Mouse (Mus musculus) cortical plate, adult 2 months (tissue): ENCODE measurements around the gene Usp10. TPM values are rescaled to one million over a fixed set of nuclear protein-coding genes. Genes with fewer than 3 reads are reported as not detected.

Source experiments
- H3K27ac ChIP-seq: fragments of 200-500 bp; 2 replicates; pipeline ENCODE4 v1.5.1; 2012; ENCODE audit warnings: low read length, control low read depth, inconsistent platforms; ENCODE audit not compliant: insufficient read depth
- H3K4me1 ChIP-seq: fragments of 200-500 bp; 2 replicates; pipeline ENCODE4 v1.6.1; 2011; ENCODE audit warnings: low read length; ENCODE audit not compliant: control insufficient read depth, insufficient read depth
- H3K4me3 ChIP-seq: fragments of 200-500 bp; 2 replicates; pipeline ENCODE4 v1.5.1; 2011; ENCODE audit warnings: mild to moderate bottlenecking, low read length, control low read depth; ENCODE audit not compliant: insufficient read depth
- CTCF ChIP-seq: fragments of 200-500 bp; IDR thresholded peaks from 2 replicates; pipeline ENCODE4 v1.5.1; 2011; ENCODE audit warnings: mild to moderate bottlenecking, control low read depth, low read length; ENCODE audit not compliant: insufficient read depth; ENCODE audit errors: extremely low read depth
- POLR2A ChIP-seq: fragments of 200-500 bp; IDR thresholded peaks from 2 replicates; pipeline ENCODE4 v1.6.1; 2011; ENCODE audit warnings: mild to moderate bottlenecking, low read length, control low read depth; ENCODE audit not compliant: insufficient read depth; ENCODE audit errors: extremely low read depth
- polyA plus RNA-seq: library from polyadenylated mRNA; depleted of rRNA; stranded (reverse); fragments of >200 nt; gene quantifications from 2 replicates; pipeline ENCODE4 v1.2.3, GENCODE M21; 2012

Usp10 gene
- polyA plus RNA-seq, 1 experiment, result 75.6 TPM

DNA sequence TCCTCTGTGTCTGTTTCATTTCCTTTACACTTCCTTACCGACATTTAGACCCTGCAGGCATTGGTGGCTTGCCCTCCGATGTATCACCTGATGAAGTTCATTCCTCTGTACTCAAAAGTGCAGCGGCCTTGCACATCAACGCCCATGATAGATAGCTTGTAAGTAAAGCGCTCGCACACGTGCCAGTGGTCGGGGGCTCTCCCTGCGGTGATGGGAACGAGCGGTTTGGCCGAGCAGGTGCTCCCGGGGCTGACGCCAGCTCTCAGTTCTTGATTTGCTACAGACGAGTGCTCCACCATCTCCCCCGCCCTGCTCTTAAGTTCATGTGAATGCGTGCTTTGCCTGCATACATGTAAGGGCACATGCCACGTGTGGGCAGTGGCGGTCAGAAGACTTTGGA is 37.5 kb downstream of the Usp10 start:
- TF ChIP-seq CTCF, result no peak
- no peak for TF ChIP-seq POLR2A
- H3K27ac ChIP-seq, result no peak overlapping the region
- peaks cover 3% of the 10 kb centered on the region; the same call in 1 of the 2 replicates for H3K4me1 ChIP-seq
- H3K4me3 ChIP-seq, result no peak overlapping the region

DNA sequence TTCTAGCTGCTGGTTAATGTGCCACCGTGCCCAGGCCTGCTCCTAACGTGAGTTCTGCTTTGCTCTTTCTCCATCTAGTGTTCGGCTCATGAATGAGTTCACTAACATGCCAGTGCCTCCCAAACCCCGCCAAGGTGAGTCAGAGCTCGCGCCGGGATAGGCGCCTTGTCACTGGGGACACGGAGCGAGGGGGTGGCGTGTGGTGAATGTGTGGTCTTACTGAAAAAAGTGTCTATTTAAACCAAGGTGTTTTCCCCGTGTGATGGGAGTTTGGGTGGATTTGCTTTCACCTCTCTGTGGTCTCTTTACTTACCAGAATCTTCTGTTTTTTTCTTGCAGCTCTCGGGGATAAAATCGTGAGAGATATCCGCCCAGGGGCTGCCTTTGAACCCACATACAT is 38.2 kb downstream of the Usp10 start:
- H3K4me1 ChIP-seq, result peaks cover 7% of the 10 kb centered on the region
- H3K27ac ChIP-seq, result no peak overlapping the region
- no peak for TF ChIP-seq POLR2A
- TF ChIP-seq CTCF, result no peak
- no peak overlapping the region for H3K4me3 ChIP-seq

DNA sequence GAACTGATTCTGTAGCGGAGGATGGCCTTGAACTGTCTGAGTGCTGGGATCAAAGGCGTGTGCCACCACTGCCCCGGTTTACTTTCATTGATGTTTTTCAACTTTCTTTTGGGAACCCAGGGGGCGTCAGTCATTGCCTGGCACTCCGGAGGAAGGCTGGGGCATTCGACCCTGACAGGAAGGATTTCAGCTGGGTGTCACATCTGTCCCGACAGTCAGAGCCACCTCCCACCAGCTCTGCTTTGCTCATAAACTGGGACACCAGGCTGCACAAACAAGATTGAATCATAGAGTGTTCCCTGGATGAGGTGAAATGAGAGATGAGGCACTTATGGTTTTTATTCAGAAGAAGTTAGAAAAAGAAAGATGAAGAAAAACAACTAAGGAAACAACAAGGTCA is 42.1 kb downstream of the Usp10 start:
- Histone ChIP-seq H3K27ac (no peak overlapping the region), H3K4me1 (peaks cover 11% of the 10 kb centered on the region), H3K4me3 (no peak overlapping the region)
- no peak for TF ChIP-seq CTCF
- no peak for TF ChIP-seq POLR2A

DNA sequence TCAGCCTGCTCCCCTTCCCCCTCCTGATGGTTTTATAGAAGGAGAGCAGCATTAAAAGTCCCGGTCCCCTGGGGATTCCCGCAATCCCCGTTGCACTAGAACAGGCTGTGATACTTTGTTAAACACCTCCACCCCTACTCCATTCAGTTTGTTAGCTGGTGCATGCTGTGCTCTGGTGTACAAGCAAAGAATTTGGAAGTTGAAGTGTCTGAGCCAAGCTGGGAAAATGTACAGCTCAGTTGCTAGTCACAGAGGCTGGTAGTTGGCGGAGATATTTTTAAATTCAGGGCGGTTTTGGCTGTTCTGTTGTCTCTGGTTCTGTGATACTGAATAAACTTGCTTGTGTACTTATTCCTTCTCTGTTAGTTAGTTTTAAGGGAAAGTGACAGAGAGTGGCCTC is 42.6 kb downstream of the Usp10 start:
- Histone ChIP-seq H3K4me1 (peaks cover 11% of the 10 kb centered on the region), H3K4me3 (no peak overlapping the region), H3K27ac (no peak overlapping the region)
- no peak for TF ChIP-seq POLR2A
- TF ChIP-seq CTCF, result no peak

DNA sequence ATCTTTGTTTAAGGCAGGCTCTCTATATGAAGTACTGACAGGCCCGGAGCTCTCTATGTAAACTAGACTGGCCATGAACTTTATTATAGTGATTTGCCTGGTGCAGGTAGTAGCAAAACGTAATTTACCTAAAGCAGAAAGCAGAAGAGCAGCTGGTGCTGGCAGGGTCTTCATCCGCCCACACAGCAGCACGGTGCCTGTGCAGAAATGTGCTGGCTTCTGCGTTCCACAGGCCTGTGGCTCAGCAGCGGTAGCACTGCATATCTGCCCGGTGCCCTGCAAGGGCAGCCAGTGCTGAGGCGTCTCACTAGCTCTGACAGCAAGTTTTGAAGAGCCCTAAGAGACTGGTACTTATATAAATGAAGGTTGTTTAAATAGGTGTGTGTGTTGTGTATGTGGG is 45.2 kb downstream of the Usp10 start:
- Histone ChIP-seq H3K27ac (no peak overlapping the region), H3K4me1 (peaks cover 9% of the 10 kb centered on the region), H3K4me3 (no peak overlapping the region)
- no peak for TF ChIP-seq POLR2A
- TF ChIP-seq CTCF, result no peak

DNA sequence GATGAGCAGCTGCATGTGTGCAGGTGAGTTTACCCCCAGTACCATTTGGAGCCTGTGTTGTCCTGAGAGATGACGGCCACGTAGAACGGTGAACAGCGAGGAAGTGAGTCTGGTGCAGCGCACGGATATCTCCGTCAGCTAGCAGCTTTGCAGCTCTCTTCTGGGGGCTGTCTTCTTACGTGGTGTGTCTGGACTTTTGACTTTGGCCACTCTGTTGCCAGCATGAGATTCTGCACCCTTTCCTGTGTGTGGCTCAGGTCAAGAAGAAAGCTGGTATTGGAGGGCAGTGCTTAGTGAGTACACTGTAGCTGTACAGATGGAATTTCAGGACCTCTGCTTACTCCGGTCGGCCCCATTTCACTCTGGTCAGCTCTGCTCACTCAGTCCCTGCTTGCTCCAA is 47.9 kb downstream of the Usp10 start:
- no peak for TF ChIP-seq CTCF
- no peak for TF ChIP-seq POLR2A
- Histone ChIP-seq H3K4me3 (no peak overlapping the region), H3K4me1 (peaks cover 11% of the 10 kb centered on the region), H3K27ac (no peak overlapping the region)

DNA sequence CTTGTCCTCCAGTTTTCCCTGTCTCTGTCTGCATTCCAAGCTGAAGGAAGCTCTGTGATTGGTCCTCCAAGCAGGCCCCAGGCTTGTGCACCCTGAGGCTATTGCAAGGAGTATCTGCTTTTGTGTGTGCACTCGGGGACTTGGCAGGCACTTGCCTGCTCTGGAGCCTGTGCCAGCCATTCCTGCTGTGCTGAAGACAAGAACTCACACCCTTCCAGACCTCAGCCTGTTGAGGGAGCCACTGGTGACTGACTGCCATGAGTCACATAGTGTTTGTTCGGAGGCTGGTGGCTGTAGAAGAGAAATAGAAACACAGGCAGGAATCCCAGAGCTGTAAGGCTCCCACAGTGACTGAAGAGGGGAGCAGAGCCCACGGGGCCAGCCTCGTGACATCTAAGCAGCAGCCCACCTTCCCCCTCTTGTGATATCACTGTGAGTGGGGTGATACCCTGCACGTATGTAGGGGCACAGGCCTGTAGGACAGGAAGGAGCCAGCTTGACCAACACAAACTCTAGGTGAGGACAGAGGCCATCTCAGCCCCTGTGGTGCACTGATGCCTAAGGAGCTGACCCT is 50.5 kb downstream of the Usp10 start:
- peaks cover 3% of the 10 kb centered on the region for H3K4me1 ChIP-seq
- no peak overlapping the region for H3K4me3 ChIP-seq
- H3K27ac ChIP-seq, result no peak overlapping the region
- no peak for TF ChIP-seq CTCF
- TF ChIP-seq POLR2A, result no peak

DNA sequence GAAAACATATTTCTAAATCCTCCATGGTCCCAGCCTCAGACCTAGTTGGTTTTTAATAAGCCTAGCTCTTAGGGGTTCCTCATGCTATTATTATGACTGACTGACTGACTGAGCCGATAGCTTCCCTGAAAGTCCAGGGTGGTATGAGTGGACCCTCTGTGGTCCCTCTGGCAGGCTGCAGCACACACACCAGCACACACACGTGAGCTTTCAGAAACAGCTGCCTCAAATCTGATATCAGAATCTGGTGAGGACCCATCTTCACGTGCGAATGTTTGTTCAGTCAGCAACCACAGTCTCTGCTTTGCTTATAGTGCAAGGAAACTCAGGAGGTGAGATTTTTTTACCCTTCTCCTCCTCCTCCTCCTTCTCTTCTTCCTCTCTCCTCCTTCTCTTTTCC is 54.7 kb downstream of the Usp10 start:
- no peak for TF ChIP-seq POLR2A
- TF ChIP-seq CTCF, result no peak
- Histone ChIP-seq H3K27ac (no peak overlapping the region), H3K4me1 (peaks cover 3% of the 10 kb centered on the region), H3K4me3 (no peak overlapping the region)

DNA sequence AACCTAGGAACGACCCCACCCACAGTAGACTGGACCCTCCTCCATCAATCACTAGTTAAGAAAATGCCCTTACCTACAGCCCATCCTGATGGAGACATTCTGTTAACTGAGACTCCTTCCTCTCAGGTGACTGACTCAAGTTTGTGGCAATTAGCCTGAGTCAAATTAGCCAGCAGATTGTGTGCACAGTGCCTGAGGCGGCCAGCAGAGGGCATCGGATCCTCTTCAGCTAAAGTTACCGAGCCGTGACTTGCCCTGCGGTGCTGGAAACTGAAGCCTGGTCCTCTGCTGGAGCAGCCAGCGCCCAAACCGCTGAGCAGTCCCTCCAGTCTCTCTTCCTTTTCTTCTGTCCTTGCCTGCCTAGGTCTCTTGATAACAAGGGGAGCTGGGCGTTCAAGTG is 57.3 kb downstream of the Usp10 start:
- Histone ChIP-seq H3K4me3 (no peak overlapping the region), H3K27ac (no peak overlapping the region), H3K4me1 (no peaks in the 10 kb centered on the region)
- TF ChIP-seq POLR2A, result no peak

DNA sequence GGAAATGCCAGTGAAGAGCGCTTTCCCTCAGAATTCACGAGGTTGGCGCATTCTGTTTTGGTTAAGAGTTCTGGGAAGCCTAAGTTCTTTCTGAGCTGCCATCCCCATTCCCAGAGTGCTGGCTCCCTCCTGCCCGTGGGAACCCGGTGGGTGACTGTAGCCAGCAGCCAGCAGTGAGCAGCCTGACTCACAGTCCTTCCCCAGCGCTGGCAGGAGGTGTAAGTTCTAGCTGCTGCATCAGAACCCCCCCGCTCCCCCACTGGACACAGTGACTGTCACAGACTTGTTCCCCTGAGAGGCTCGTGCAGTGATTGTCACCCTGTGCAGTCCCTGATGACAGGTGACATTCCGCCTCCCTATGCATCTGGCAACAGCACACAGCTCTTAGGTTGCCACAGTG is 60.0 kb downstream of the Usp10 start:
- no peaks in the 10 kb centered on the region for H3K4me1 ChIP-seq
- TF ChIP-seq POLR2A (no peak), CTCF (no peak)
- H3K27ac ChIP-seq, result no peak overlapping the region
- no peak overlapping the region for H3K4me3 ChIP-seq
